11 mouse cellular contexts compared by ENCODE assay signal in genomic region chr13:55017154-55017897, GRCm38 (mm10).
"Had no signal": no experiment of that assay in that cellular context is flagged by ENCODE, and none has a peak within 500 bp of the region (broad histone marks: within the 10 kb centered on the region; RNA-seq: fewer than 3 reads in every experiment).

No protein-coding gene starts in this region.

- H3K36me3 ChIP-seq: kidney, embryonic 15.5 days; limb, embryonic 15.5 days; liver, embryonic 12.5 days; midbrain, embryonic 13.5 days; neural tube, embryonic 13.5 days had no signal

- H3K27ac ChIP-seq: kidney, embryonic 15.5 days; limb, embryonic 15.5 days; liver, embryonic 12.5 days; midbrain, embryonic 13.5 days; neural tube, embryonic 13.5 days; stomach, postnatal 0 days had no signal

- H3K9me3 ChIP-seq: kidney, embryonic 15.5 days; limb, embryonic 15.5 days; liver, embryonic 12.5 days; midbrain, embryonic 13.5 days; neural tube, embryonic 13.5 days had no signal

- DNase-seq: kidney, adult 2 months; kidney, postnatal 14 days; lung, embryonic 14.5 days; right cerebral cortex, postnatal 14 days; thymus, postnatal 4 days had no signal

- H3K4me1 ChIP-seq: limb, embryonic 15.5 days; liver, embryonic 12.5 days had no signal

- H3K27me3 ChIP-seq: limb, embryonic 15.5 days had no signal

- H3K4me3 ChIP-seq: kidney, embryonic 15.5 days; limb, embryonic 15.5 days; liver, embryonic 12.5 days; midbrain, embryonic 13.5 days; neural tube, embryonic 13.5 days had no signal
